Mouse (Mus musculus) left cerebral cortex, postnatal 14 days (tissue): Measurements from ENCODE around the gene Ptpn23. TPM values are rescaled to one million over a fixed set of nuclear protein-coding genes. Genes with fewer than 3 reads are reported as not detected.

Experiments used
- DNase-seq, 2 experiments: peaks; one replicate each; pipeline ENCODE4 v3.0.0; 2021 to 2022; ENCODE audit warnings: low spot score in 2 of 2, mixed read lengths in 1 of 2
- intact Hi-C: fragments of 180-260 bp; cut with DNase I; formaldehyde crosslinking; loops from one replicate; pipeline ENCODE4 v1.15.1; 2025
- total RNA-seq, 2 experiments: library from RNA; stranded (reverse); gene quantifications; 2 replicates each; pipeline ENCODE4 v1.2.3; 2021

The Ptpn23 gene
- total RNA-seq, 2 experiments from 2014 or later, result 54.2 to 59.7 TPM

GRCm38 (mm10) chr9:110342008-110342407, 66.0 kb downstream of the Ptpn23 start:
- peak; percentile 23 to 30 for DNase-seq
- intact Hi-C loops, result no loop called here

DNA sequence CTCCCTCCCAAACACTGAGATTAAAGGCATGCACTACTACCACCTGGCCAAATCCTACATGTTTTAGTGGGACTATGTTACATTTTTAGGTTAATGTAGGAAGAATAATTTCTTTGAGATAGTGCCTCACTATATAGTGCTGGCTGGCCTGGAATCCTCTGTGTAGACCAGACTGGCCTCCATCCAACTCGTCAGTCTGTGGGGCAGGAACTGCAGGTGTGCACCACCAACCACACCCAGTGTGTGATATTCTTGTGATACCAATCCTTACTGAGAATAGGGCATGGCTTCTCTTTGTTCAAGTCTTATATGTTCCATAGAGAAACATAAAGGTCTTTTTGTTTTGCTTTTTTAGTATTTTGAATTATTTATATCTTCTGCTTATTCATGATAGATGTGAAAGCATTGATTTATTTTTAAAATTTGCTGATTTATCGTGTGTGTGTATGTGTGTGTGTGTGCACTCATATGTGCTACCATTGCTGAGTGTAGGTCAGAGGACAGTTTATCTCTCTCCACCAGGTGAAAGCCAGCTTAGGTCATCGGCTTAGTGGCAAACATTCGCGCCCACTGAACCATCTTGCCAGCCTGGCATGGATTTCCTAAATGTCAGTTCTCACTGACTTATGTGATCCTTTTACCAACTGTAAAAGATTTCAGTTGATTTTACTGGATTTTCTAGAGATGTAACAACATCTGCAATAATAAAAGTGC, 67.8 kb downstream of the Ptpn23 start:
- DNase-seq, result no peak
- intact Hi-C loops, result no loop called here

Other genes with a start within 250 kb of the Ptpn23 start
- 100 to 1,000 TPM; 423 to 475 TPM for gene Cspg5, start 164.4 kb downstream of the Ptpn23 start, total RNA-seq
- 10 to 100 TPM; 12.1 to 14.3 TPM for gene Elp6, start 103.0 kb downstream of the Ptpn23 start, total RNA-seq
- 100 to 1,000 TPM in 1 of 2 experiments, 10 to 100 TPM in 1; 92.2 to 114 TPM for gene Scap, start 74.9 kb downstream of the Ptpn23 start, total RNA-seq
- under 1 TPM in 1 of 2 experiments, not detected in 1; 0.63 TPM for gene Ngp, start 11.5 kb upstream of the Ptpn23 start, total RNA-seq
- gene Klhl18, start 68.5 kb upstream of the Ptpn23 start, total RNA-seq, result 10 to 100 TPM; 31.4 to 33.8 TPM
- 1 to 10 TPM; 4.6 to 6.4 TPM for gene Kif9, start 68.7 kb upstream of the Ptpn23 start, total RNA-seq
- gene Setd2, start 124.4 kb upstream of the Ptpn23 start, total RNA-seq, result 10 to 100 TPM; 69.3 to 71.6 TPM
- gene Nradd, start 216.2 kb upstream of the Ptpn23 start, total RNA-seq, result 1 to 10 TPM in 1 of 2 experiments, under 1 TPM in 1; 0.70 to 1.3 TPM
- gene Nbeal2, start 245.9 kb upstream of the Ptpn23 start, total RNA-seq, result 1 to 10 TPM; 5.9 to 8.9 TPM
- 10 to 100 TPM; 44.8 to 58.6 TPM for gene Ccdc12, start 248.3 kb upstream of the Ptpn23 start, total RNA-seq